Mouse (Mus musculus) cerebellum, adult 8-10 months (tissue): Measurements from ENCODE around the gene Cltc.
A peak's percentile ranks its signal among the peaks of the same experiment; 100 is the strongest.

Experiments used
- DNase-seq: peaks from one replicate; pipeline ENCODE4 v3.0.0; 2022

Cltc gene

DNA sequence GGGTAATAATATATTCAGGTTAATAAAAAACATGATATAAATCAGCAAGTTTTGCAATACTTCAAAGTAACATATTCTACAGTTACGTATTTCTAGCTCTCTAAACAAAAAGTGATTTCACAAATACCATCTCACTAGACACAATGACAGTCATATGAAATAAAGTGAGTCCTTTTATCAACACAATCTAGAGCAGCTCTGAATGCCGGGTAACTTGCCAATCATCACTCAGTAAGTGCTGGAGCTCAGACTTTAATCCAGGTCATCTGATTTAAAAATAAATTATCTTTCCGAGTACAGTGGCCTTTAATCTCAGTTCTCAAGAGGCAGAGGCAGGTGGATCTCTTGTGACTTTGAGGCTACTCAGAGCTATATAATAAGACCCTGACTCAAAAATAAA is 75.9 kb downstream of the Cltc start:
- no peak for DNase-seq

DNA sequence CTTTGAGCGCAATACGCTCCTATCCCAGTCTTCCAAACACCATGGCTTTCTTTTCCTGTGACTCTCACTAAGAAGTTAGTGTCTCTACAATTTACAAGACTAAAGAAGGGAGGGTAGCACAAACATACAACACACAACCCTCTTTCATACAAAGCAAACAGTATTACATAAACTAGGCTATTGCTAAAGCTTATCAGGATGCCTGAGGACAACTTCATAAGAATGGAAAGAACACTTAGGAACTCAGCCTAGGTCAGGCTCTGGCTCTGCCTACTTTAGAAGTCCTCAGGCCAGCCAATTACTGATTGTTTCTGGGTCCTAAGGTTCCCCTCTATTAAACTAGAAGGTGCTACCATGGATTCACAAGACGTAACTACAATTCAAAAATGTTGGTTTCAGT is 76.6 kb downstream of the Cltc start:
- DNase-seq, result no peak

DNA sequence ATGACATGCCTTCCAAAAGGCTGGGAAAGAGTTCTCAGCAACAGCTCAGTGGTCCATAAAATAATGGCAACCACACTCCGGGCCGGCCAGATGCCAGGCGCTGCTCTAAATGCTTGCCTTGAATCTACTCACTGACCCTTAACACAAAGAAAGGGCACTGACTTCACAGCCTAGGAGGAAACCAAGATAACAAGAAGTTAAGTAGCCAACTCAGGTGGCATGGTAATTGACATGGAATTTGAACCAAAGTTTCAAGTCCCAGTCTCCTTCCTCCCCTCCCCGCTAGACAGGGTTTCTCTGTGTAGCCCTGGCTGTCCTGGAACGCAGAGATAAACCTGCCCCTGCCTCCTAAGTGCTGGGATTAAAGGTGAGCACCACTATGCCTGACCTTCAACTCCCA is 78.4 kb downstream of the Cltc start:
- no peak for DNase-seq

DNA sequence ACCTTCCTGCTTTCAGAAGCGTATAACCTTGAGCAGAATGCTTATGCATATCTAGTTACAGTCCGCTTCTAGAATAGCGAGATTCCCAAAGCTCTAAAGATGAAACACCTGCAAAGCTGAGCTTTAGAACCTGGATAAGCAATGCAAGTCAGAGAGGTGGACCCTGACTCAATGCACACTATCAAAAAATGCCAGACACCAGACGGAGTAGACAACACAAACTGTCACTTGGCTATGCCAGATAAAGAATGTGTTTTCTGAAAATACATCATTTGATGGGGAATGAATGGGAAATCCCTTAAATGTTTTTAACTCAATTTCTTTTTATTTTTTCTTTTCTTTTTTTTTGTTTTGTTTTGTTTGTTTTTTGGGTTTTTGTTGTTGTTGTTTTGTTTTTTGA is 81.8 kb downstream of the Cltc start:
- DNase-seq, result no peak

DNA sequence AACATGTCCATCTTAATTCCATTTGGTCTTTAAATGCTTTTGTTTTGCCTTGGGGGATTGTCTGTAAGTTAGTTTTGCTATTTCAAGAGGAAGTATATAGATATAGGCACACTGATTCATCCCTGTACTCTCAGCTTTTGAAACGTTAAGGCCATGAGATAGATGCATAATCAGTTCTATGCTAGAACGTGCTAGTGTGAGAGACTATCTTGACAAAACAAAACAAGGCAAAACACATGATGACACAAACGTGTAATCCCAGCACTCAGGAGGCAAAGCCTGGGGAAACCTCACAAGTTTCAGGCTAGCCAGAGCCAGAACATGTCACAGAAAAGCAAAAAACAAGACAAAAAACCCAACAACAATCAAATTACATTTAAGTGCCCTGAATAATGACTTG is 84.6 kb downstream of the Cltc start:
- no peak for DNase-seq

DNA sequence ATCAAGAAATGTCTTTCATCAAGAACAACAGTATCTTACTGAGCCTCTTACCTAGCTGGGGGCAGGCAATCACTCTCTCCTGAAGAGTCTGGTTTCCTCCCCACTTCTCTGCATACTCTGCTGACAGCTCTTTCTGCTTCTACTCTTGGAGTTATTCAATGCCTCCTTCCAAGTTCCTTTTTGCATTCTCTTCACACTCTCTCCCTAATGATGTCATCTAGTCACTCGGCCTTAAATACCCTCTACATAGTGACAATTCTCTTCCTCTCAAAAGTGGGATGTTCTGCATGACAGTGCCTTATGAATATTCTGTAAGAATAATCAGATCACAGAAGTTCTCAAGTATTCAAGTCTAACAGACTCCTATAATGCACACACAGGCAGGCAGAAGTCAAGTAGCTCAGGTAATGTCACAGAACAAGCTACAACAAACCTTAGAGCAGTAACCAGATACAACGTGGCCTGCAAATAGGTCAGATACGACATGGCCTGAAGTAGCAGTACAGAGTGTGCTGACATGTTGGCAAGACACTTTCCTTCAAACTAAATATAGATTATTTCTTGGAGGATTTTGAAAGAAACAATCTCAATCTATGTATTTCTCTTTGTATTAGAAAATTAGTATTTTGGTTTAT is 86.2 kb downstream of the Cltc start:
- no peak for DNase-seq

GRCm38 (mm10) chr11:86668169-86668568 is 89.2 kb downstream of the Cltc start:
- no peak for DNase-seq

- DNase-seq, result no peak
Measured at GRCm38 (mm10) chr11:86667553-86667952, 89.8 kb downstream of the Cltc start.

DNA sequence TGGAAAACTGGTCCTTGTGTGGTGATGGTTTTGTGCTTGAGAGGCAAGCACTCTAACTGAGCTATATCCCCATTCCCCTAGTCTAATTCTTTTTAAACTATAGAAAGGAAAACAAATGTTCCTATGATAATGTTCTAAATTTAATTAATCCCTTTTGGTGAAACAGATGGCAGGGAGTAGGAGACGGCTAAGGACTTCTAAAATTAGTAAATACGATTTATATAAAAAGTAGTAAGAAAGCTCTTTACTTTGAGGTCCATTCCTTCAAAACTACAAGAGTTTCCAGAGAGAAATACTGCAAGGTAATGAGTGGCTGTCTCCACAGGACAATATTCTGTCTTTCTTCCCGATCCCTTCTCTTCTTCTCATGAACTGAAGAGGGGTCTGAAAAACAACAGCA is 93.0 kb downstream of the Cltc start:
- no peak for DNase-seq

- DNase-seq, result no peak
Measured at GRCm38 (mm10) chr11:86663977-86664376, 93.4 kb downstream of the Cltc start.

- DNase-seq, result no peak
Measured at GRCm38 (mm10) chr11:86662986-86663895, 94.1 kb downstream of the Cltc start.

- no peak for DNase-seq
Measured at GRCm38 (mm10) chr11:86657863-86658262, 99.5 kb downstream of the Cltc start.

GRCm38 (mm10) chr11:86656849-86657567 is 100.4 kb downstream of the Cltc start:
- DNase-seq, result no peak

GRCm38 (mm10) chr11:86655671-86656070 is 101.7 kb downstream of the Cltc start:
- no peak for DNase-seq

DNA sequence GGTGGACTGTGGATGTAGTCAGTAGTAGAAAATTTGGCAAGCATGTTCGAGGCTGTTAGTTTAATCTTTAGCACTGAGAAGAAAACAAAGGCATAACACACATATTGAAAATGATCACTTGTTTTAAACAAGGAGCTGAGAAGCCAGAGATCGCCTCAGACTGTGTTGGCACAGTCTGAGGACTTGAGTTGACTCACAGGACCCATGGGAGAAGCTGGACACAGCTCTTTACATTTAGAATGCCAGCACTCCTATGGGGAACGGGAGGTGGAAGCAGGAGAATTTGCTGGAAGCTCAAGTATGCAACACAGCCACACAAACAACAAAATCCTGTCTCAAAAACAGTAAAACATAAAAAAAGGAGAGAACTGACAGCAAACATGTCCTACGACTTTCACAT is 103.3 kb downstream of the Cltc start:
- no peak for DNase-seq

- DNase-seq, result peak; percentile 36
Measured at GRCm38 (mm10) chr11:86653446-86653845, 103.9 kb downstream of the Cltc start.

DNA sequence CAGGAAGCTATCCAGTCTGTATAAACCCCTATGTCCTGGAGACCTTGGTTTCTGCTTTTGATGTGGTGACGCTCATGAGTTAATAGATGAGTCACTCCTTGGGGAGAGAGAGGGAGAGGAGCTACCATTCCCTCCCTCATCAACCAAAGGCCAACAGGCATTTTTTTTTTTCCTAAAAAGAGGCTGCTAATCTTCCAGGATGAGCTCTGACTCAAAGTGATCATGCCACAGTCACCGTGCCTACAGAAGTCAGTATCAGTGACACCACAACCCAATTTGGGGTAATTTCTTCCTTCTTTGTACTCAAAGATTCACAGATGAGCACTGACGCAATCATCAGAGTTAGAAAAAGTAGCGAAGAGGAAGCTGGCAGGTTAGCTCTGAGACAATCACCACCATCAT is 104.8 kb downstream of the Cltc start:
- DNase-seq, result no peak

GRCm38 (mm10) chr11:86650676-86651075 is 106.7 kb downstream of the Cltc start:
- no peak for DNase-seq

DNA sequence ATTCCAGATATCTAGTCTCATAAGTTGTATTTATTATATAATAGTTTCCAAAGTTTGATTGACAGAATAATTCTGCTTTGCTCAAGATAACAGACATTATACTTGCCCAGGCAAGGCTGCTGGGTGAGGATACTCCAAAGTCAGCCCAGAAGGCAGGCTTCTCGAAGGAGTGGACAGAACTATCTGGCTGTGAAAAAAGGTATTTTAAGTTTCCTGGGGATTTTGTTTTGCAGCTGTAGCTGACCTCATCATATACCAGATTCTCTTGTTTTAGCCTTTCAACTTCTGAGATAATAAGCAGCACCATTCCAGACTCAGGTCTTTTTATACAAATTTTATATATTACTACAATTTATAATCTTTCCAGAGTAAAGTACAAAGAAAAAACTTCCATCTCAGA is 107.8 kb downstream of the Cltc start:
- DNase-seq, result no peak

DNA sequence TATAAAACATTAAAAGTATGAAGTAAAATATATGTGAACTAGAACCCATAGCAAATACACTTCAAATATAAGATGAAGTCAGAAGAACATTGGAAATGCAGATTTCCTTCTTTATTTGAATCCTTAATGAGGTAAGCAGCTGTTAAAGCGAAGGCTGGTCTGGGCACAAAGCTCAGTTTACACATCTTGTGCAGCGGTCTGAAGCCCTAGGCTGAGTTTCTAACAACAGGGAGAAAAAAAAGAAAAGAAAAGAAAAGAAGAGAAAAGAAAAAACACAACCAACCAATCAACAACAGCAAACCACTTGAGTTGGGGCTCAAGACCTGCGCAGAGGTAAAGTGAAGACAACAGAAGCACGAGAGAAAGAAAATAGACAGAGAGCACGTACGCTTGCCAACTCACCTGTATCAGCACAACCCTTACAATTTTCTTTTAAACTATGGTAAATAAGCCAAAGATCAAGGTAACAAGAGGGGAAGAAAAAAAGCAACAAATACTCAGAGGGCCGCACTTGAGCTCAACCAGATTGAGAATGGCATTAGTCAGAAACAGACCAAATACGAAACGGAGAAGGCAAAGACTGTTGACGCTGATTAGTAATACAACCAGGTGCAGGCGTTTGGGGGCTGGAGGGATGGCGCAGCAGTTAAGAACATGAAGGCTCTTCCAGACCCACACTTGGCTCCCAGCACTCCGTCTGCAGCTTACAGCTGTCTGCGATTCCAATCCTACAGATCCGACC is 109.5 kb downstream of the Cltc start:
- DNase-seq, result no peak

DNA sequence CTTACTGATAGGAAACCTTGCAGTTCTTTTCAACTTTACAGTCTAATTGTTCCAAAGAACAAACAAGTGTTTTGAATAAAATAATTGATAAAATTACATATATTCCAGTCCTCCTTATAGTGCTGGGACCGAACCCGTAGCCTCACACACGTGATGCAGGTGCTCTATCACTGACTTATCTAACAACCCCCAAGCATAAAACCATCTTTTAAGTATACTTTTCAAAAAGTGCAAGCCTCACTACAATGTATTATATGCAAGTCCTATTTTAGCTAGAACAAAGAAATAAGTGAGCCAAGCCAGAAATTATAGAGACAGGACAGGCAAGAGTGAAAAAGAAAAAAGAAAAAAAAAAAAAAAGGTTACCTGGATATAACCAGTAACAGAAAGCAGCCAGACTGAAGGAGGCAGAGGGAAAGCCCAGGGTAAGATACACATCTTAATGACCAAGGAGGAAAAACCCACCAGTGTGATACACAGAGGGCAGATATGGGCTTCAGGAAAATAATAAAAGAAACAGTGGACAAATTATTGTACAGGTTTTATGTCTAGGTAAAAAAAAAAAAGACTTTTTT is 110.4 kb downstream of the Cltc start:
- DNase-seq, result no peak

GRCm38 (mm10) chr11:86646136-86646834 is 111.1 kb downstream of the Cltc start:
- DNase-seq, result no peak
